Mouse (Mus musculus): ENCODE data around the gene Ifit1.

- TF ChIP-seq CTCF (conservative IDR thresholded peaks at IDR 0.05; ENCODE audit: low read length) (no peak), NANOG (IDR thresholded peaks at IDR 0.05; ENCODE audit: borderline replicate concordance, low read length) (no peak), POU5F1 (IDR thresholded peaks at IDR 0.05; ENCODE audit: borderline replicate concordance, low read length) (no peak)
These were observed 7.2 kb upstream of the Ifit1 start for GRCm38 (mm10) chr19:34633484-34633883.

Data from E14TG2a.4 (cell line).